Mouse (Mus musculus) fibroblast of lung, adult 2 months (primary cell): Measurements from ENCODE around the gene Ttc7b.
A peak's percentile ranks its signal among the peaks of the same experiment; 100 is the strongest.

Experiments used
- DNase-seq: peaks from one replicate; pipeline ENCODE4 v3.0.0-alpha.2; 2011; ENCODE audit warnings: low read depth

Ttc7b gene

DNA sequence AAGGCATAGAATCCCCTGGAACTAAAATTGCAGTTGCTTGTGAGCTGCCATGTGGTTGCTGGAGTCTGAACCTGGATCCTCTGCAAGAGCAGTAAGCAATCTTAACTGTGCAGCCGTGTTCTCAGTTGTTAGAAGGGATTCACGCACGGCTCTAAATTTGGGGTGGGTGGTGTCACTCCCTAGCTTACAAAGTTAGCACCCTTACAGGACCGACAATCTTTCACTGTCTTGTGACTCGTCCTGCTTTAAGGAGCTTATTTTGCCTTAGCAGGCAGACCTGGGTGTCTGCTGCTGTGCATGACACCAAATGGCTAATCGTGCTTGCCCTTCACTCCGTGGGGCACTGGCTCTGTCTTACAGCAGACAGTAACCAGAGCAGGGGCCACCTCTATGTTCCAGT, 217.5 kb downstream of the Ttc7b start:
- DNase-seq = no peak

DNA sequence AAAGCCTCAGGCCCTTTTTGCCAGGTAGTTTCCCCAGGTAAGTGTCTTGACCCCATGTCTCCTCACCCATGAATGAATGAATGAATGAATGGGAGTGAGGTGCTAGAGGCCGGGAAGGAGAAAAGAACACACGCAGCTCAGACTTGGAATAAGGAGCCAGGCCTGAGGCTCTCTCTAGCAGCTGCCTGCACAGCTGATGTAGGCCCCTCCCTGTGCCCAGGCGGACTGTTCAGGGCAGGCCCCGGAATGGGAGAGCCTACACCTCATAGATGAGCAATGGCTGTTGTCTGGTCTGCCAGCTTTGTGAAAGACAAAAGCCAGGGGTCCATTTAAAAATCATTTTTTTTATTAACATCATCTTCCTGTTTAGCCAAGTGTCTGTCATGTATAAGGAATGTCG, 220.2 kb downstream of the Ttc7b start:
- no peak for DNase-seq

DNA sequence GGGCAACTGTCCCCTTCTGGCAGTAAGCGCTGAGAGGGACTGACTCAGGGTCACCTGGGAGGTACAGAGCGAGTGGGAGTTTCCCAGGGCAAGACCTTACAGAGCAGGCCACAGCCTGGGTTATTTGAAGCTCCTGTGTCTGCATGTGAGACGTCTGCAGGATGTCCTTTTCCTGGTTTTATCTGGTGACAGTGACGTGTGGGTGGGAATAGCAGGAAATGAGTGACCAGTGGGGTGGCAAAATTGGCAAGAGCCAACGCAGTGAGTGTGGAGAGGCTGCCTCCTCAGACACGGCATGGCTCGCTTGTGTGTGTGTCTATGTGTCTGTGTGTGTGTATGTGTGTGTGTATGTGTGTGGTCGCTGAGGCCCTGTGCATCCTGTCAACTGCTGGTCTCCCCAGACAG, 221.3 kb downstream of the Ttc7b start:
- DNase-seq = no peak

DNA sequence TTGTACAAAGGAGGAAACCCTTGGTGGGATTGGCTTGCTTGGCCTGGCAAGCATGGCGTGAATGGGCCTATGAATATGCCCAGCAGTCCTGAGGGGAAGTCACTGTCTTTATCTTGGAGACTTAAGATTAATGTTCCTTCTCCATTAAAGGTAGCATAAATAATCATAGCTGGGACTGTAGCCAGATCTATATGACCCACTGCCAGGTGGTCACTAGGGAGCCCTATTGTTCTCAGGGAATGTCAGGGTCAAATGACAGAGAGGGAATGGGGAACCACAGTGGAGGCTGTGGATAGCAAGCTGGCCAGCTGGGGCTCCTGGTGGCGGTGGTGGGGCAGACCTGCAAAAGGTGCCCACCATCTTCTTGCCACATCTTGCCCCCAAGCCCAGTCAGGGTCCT, 221.8 kb downstream of the Ttc7b start:
- no peak for DNase-seq

DNA sequence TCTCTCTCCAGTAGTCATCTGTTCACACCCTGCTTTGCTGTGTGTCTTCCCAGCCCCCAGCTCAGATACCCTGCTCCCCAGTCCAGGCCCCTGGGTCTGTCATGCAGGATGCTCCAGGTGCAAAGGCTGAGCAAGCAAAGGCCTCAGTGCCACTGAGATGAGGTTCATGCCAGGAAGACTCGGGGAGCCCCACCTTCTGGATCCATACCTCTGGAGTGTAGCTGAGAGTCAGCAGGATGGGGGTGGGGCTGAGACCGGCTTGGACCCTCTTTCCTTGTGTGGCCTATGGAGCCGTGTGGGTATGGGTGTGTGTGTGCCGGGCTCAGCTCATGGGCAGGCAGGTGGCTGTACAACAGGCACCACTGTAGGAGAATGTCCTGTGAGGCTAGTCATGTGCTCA, 222.7 kb downstream of the Ttc7b start:
- no peak for DNase-seq

DNA sequence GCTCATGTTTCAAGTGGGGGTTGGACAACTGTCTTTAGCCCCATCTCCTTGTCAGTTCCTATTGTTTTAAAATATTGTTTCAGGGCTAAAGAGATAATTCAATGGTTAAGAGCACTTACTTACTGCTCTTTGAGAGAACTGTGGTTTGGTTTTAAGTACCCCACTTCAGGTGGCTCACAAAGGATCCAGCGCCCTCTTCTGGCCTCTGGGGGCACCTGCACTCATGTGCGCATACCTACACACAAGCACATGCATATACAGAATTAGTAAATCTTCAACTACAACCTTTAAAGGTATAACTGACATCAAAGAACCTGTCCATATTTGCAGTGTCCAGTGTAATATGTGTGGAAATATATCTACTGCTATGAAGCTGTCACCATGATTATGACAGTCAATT, 226.2 kb downstream of the Ttc7b start:
- DNase-seq = no peak

DNA sequence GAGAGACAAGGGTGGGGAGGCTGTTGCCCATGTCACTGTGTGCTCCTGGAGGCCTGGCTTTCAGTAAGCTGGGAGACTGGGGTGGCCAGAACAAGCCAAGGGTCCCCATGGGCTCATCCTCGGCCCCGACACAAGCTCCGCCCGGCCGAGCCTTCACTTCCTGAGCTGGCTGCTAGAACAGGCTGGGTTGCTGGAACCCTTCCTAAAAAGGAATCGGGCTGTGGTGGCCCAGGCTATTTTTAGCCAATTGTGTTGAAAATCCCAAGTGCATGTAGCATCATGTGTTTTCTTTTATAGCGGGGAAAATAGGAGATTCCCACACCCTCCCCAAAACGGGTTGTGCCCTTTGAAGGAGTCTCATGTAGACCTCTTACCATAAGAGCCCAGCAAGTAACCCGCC, 226.7 kb downstream of the Ttc7b start:
- DNase-seq = no peak

DNA sequence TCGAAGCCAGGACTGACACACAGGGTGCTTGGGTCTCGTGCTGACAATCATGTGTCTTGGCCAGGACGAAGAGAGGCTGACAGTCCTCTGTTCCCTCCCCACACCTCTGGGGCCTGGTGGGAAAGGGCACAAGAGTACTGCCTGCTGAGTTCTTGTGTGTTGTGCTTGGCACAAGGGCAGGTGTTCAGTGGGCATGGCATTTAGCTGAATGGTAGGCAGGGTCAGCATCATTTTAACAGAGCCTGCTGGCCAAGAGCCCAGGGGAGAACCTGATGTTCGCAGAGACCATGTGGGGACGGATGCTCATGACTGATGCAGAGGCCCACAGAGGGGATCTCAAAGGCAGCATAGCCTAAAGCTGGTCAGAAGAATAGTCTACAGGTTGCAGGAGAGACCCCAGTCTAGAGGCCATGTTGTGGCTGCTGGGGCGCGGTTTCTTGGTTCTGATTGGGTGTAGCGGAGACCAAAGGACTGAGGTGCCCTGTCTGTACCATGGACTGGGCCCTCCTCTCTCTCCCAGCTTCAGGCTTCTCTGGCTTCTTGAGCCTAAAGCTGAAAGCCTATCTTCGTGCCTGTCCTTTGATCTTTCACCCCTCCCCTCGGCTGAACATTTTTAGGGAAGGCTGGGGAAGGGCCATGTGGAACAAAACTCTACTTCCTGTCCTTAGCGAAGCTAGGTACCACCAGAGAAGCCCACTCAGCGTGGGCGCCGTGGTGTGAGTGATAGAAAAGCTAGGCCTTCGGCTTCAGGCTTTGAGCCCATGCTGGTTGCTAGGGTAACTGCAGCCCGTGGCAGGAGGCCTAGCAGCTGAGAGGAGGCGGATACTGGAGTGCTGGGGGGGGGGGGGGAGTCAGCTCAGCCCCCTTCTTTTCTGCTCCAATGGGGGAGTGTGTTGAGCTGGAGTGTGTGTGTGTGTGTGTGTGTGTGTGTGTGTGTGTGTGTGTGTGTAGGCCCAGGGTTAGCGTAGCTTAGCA, 229.6 kb downstream of the Ttc7b start:
- DNase-seq = no peak

DNA sequence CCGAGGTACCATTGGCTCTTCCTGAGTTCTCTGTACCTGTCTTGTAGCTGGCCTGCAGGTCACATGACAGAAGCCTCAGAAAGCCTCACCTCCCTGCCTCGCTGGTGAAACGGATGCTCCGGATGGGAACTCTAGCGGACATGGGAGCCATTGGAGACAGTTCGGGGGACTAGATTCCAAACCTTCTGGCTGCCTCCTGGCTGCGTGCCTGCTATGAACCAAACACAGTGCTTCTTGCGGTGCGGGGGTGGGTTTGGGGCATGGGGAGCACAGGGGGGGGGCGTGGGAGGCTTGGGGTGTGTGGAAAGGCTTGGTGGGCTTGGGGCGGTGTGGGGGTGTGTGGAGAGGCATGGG, 230.5 kb downstream of the Ttc7b start:
- no peak for DNase-seq

DNA sequence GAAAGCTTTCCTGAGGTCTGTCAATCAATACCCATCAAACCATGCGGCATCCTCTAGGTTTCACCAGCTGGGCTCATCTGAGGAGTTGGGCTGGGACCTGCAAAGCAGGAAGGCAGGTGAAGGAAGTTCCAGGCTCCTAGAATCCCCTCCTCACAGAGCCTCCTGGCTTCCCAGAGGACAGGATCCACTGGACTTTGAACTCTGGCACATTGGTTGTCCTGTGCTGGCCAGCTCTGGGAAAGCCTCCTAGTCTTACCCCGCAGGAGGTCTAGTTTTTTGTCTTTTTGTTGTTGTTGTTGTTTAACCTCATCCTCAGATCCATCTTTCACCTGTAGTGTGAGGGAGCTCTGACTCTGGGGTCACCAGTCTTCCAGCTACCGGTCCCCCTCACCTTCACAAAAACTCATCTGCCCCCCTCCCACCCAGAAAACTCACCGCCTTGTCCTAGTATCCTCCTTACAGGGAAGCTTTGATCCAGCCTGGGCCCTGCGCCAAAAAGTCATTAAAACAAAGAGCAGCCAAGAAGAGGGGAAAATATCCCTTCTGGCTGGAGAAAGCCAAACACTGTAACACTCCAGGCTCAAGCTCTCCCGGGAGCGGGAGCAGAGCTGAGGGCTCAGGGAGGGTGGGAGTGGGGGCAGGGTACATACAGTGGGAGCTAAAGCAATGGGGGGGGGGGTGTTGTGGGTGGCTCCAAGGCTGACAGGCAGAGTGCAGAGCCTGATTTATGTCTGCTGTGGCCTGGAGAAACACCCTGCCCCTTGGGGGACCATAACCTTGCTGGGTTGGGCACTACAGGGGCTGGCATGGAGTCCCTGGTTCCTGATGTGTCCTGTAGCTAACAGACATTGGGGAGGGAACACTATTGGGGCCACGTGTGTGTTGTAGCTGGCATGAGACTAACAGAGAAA, 231.1 kb downstream of the Ttc7b start:
- DNase-seq = no peak

DNA sequence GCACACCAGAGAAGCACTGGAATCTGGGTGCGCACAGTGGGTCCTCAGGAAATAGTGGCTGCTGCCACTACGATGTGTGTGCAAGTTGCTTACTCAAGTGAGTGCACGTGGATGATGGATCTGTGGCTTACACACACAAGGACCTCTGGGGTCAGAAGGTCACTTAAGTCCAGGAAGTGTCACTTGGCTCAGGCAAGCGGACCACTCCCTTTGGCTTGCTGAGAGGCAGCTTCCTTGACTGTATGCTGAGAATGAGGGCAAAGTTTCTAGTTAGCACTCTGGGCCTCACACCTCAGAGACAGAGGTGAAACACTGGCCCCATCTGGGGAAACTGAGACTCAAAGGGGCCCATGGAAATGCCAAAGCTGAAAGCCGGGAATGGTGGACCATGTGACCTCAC, 232.6 kb downstream of the Ttc7b start:
- DNase-seq = no peak

DNA sequence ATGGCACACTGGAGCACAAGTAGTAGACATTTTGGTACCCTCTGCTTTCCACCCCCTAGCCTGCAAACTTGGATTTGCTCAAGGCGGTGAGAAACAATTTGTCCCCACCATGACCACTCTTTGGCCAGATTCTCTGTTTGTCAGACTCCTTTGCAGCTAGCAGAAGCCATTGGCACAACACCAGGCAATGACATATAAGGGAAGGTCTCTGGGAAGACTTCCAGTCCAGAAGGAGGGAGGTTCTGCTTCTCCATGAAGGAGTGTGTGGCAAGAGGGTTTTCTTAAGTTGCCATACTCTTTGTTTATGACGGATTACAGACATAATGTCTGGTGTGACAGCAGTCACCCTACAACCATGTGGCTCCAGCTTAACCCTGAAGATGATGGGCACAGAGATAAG, 233.1 kb downstream of the Ttc7b start:
- no peak for DNase-seq

DNA sequence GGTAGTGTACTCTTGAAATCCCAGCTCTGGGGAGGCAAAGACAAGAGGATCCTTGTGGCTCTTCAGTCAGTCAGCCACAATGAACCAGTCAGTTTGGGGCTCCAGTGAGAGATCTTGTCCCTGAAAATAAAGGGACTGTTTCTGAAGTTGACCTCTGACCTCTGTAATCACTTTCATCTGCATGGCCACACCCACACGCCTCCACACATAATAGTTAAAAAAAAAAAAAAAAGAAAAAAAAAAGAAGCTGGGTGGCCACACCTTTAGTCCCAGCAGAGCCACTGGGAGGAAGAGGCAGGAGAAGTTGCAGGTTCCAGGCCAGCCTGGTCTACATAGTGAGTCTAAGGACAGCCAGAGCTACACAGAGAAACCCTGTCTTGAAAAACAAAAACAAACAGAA, 237.3 kb downstream of the Ttc7b start:
- DNase-seq = no peak

DNA sequence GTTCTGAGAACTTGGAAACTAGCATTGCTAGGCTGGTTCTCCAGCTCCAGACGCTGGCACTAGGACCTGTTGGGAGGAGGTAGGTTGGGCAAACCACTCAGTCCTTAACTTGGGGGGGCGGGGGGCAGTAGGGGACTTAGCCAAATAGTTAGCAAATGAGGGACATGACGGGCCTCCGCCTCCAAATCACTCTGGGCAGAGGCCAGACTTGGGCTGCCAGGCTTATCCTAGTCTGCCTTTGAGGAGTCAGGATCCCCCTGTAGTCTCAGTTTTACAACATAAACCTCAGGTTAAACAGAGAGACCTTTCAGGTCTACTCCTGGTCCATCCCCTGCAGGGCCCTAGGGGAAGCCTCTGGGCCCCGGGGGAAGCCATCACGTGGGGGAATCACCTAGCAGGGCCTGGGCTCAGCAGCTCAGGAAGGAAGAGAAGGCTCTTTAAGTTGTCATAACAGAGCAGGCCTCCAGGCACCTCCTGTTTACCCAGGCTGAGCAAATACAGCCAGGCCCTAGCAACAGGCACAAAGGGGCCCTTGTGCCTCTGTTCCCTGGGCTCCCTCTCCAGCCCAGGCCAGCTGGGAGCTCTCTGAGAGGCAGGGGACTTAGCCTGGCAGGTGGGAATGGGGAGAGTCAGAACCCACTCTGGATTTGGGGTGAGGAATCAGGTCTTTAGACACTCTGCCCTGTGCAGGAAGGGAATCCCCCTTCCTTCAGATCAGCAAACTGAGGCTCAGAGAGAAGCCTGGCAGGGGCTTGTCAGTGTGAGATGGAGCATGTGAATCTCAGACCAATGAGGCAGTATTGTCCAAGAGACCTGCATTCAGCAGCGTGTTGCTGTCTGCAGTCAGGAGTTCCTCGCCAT, 238.4 kb downstream of the Ttc7b start:
- no peak for DNase-seq

DNA sequence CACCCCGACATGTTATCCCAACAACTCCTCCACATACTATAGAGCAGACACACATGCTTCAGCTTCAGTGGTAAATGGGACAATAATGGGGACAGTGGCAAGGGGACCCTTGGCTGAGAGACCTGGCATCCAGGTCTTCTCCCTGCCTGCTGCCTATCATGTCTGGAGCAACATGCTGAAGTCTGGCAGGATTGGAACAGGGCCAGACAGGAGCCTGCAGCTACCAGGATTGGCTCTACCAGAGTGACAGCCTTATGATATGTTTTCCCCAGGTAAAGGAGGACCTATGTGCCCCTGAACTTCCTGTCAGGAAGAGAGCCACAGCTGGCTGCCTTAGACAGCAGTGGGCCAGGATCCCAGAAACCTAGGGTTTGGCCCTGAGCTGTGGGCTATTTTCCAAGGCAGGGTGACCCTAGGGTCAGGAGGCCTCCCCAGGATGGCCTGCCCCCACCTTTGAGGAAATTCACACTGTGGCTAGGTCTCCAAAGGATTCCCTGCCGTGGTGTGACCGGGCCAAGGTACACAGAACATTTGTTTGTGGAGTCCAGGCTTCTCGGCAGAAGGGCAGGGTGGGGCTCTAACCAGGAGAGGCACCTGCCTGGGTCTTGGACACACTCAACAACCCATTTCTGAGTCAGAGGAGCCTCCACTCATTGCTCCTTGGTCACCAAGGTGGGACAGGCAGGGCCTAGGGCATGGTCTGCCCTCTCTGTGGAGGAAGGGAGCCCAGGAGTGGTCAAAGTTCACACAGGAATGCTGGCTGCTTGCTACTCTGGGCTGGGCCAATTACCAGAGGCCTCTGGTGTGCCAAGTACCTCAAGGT, 239.4 kb downstream of the Ttc7b start:
- no peak for DNase-seq

DNA sequence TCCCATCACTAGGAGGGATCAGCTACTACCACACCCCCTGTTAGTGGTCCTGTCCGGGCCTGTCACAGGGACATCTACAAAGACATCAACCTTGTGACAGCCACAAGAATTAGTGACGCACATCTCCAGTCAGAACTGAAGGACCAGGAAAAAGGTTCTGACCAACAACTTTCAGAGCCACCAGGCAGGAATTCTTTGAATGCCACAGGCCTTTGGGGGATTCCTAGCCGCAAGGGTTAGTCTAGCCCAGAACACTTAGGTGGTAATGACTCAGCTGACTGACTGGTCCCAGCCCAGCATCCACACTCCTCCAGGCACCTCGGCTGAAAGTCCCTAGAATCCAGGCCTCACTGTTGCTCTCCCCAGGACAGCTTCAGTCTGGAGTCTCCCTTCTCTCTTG, 240.7 kb downstream of the Ttc7b start:
- peak; percentile 51 for DNase-seq

DNA sequence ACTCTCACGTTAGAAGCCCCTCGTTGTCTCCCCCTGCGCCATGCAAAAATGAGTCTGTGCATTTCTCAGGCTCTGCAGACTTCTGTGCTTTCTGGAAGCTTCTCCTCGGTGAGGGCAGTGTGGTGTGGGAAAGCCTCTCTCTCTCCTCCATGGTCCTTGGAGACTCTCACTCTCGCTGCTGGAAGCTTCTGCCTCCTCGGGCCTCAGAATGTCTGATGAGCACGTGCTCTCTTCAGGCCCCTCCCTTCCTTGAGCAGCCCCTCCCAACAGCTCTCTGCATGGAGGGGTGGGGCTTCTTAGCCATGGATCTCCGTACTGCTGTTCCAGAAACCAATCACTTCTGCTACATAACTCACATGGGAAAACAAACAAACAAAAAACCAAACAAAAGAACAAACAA, 242.3 kb downstream of the Ttc7b start:
- DNase-seq = no peak

DNA sequence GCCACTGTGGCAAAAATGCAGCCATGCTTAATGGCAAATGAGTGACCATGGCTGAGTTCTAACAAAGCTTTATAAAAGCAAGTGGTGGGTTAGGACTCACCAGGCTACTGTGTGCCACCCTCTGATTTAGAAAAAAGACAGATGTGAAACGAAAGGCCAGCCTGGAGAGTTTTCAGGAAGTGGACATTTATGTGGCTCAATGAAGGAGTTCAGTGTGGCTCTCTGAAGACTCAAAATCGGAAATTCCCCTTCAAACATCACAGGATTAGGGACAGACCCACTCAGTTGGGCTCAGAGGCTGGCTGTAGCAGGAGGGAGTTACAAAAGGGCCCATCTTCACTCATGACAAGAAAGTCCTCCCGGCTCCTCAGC, 243.1 kb downstream of the Ttc7b start:
- DNase-seq = no peak

DNA sequence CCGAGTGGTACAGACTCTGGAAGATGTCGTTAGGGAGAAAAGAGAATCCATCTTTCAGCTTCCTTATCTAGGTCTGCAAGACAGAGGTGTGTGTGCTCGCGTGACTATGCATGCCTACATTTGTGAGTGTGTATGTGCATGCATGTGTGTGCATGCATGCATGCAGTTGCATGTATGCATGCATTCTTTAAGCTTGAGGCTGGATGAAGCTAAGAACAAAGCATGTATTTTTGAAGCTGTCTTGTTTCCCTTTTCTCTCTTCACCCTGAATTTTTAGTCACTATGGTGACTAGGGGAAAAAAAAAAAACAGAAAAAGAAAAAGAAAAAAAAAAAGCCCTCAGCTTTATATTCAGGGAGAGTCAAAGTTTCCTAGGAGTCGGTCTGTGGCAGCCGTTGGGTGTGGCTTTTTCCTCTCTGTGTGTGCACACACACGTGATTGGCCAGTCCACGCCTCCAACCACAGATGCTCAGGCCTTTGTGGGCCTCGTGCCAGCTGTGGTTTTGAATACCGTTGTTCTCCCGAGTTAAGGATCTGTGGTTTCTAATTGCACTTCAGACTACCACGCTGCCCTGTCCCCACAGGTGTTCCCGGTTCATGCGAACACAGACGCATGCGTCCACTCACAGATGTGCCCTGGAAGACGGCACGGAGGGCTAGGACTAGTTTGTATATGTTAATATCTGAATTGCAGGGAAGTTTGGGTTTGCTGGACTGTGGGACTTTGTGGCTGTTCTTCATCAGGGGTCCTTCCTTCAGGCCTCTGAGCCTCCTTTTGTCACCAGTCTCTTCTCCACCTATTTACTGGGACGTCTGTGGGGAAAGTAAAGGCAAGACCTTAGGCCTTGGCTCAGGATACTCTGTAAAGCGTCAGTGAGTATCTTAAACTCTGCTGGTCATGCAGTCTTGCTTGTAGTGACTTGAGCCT, 243.8 kb downstream of the Ttc7b start:
- DNase-seq = peak; percentile 79

DNA sequence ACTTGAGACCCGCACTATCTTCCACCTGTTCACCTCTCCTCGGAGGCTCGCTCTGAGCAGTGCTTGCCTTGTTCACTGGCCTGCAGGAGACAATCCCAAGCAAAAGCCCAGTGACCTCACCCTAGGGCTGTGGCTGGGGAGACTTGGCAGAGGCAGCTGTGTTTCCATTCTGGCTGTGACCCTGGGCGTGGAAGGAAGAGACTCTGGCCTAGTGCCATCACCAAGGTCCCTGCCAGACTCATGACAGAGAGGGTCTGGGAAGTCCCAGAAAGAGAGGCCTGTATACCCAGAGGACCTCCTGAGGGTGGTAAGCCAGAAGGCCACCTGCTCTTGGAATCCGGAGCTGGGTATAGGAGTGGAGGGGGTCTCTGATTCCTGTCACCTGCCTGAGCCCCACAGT, 244.8 kb downstream of the Ttc7b start:
- no peak for DNase-seq
